Mouse (Mus musculus) adrenal gland, postnatal 4 days (tissue): ENCODE data around the gene Asic1. TPM values are rescaled to one million over a fixed set of nuclear protein-coding genes. Genes with fewer than 3 reads are reported as not detected.

Source experiments
- DNase-seq, 2 experiments: peaks; one replicate each; pipeline ENCODE4 v3.0.0; 2021 to 2022; ENCODE audit warnings: low spot score in 2 of 2, mixed read lengths in 2 of 2
- long read RNA-seq, 2 experiments: library from polyadenylated mRNA; stranded (forward); transcript quantifications; one replicate each; pipeline ENCODE4 v2.0.0; 2021
- total RNA-seq, 2 experiments: library from RNA; stranded (reverse); gene quantifications; 2 replicates each; pipeline ENCODE4 v1.2.3; 2021

The Asic1 gene
- 1 to 10 TPM; 1.4 to 1.5 TPM for total RNA-seq
- long read RNA-seq, experiment 1 = 0 reads
- long read RNA-seq, experiment 2, full-length matches to known transcripts = 1 of 2 reads
- long read RNA-seq, experiment 2, partial matches to known transcripts = 0 of 2 reads
- long read RNA-seq, experiment 2, other reads (novel, unspliced or antisense) = 1 of 2 reads

GRCm38 (mm10) chr15:99670154-99670821 is at the start of gene Asic1:
TSS of gene Asic1 (plus strand) at chr15:99670368.
- peak; percentile 35 to 43 for DNase-seq

DNA sequence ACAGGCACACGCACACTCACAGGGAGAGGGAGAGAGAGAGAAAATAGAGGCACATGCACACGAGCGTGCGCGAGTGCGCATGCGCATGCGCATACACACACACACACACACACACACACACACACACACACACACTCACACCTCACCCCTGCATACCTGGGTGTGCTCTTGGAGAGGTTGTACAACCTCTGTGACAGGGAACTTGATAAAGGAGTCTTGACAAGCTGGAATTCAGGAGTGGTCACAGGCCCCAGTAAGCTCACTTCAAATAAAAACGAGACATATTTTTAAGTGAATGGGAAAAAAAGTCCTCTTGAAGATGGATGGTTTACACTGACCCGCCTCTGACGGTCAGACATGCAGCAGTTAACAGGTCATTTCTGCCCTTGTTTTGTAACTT is 48.1 kb upstream of the Asic1 start:
- DNase-seq = no peak

DNA sequence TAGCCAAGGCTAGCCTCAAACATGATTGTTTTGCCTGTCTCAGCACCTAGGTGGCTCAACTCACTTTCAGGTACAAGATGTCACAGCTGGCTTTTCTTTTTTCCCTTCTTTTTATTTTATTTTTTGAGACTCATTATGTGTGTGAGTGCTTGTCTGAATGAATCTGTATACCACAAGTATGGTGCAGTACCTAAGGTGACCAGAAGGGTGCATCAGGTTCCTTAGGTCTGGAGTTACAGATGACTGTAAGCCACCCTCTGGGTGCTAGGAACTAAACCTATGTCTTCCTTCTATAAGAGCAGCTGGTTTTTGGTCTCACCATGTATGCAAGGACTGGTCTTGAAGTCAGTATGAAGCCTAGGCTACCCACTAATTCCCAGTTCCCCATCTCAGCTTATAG is 38.5 kb upstream of the Asic1 start:
- no peak for DNase-seq

- DNase-seq = no peak
Measured at GRCm38 (mm10) chr15:99634702-99635101, 35.5 kb upstream of the Asic1 start.

DNA sequence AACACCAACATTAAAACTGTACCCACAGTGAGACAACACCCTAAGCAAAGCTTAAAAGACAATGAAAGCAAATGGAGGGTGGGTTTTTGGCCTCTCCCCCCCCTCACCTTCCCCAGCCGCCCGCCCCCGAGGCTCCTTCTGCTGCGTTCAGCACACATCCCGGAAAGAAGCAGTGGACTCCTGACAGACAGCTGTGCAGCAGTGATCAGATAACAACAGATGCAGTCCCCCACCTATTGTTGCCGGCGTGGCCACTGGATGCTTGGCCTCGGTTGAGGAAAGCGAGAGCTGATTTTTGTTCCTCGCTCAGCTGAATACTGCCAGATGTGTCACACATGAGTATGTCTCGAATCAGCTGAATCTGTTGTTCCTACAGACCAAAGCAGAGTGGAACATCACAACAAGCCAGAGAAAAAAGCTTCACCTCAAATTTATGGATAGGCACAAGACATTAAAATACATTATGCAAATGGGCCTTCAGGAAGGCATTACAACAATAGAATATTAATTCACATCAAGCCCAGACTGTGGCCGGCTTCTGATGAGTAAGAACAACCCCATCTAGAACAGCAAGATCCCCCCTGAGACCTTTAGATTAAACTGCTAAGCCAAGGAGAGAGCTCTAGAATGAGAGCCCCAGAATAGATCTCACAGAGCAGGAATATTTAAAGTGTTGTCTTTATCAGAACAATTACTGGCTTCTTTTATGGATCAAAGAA is 32.6 kb upstream of the Asic1 start:
- no peak for DNase-seq

GRCm38 (mm10) chr15:99638124-99638485 is 32.1 kb upstream of the Asic1 start:
- no peak for DNase-seq

DNA sequence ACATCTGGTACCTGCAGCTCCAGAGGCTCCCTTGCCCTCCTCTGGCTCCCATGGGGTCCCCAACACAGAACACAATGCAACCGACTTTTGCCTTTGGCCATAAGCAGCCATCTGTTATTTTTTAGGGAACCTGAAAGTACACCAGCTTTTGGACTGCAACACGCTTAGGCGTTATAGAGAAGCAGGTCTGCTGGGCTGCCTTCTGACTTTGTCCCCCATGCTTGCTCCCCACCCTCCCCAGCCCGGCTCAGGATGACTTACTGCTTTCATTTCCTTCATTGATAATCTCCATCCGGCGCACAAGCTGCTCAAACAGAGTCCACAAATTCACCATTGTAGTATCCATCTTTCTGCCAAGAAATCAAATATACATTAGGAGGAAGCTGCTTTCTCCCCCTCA is 27.5 kb upstream of the Asic1 start:
- no peak for DNase-seq

DNA sequence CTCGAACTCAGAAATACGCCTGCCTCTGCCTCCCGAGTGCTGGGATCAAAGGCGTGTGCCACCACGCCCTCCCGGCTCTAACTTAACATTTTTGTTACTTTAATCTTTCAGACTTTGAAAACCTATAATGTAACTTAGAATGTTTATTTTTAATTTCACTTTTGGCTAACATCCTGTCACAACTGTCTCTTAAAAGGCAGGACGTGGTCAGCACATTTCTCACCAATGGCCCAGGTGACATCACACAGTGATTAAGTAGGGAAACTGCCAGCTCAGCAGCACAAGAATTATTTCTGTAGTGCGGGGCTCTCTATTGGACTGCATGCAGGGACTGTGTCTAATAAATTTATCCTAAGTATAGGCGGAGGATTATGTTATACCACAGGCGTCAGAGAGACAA is 26.3 kb upstream of the Asic1 start:
- no peak for DNase-seq

DNA sequence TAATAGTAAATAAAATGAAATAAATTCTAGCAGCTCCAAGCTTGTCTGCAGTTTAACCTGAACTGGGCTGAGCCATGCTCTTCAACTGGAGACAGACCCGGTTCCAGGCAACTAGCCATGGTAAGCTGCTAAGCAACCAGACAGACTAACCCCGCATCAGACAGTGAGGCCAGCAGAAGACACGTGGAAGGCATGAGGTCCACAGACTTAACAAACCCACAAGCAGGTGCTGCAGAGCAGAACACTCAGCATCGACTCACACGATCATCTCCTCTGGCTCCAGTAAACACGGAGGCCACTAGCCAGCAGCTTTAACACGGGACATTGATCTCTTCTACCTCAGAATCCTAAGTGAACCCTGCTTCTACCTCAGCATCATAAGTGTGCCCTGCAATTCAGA is 25.4 kb upstream of the Asic1 start:
- no peak for DNase-seq

DNA sequence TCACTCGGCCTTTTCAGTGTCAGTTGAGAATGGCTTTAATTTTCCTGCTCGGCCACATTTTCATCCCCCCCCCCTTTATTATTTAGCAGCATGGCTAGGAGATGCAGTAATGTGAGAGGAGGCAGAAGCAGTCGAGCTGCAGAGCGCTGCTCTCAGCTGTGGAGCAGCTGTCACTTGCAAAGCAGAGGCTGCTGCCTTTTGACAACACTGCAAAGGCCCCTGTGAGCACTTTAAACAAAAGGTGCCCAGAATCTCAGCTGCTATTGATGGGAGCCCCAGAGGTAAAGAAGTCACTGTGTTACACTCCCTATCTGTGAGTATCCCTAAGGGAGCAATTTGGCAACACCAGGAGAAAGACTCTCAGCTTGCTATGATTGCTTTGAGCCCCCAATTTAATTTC is 21.8 kb upstream of the Asic1 start:
- DNase-seq = no peak

GRCm38 (mm10) chr15:99649067-99649761 is 21.0 kb upstream of the Asic1 start:
- DNase-seq = no peak

DNA sequence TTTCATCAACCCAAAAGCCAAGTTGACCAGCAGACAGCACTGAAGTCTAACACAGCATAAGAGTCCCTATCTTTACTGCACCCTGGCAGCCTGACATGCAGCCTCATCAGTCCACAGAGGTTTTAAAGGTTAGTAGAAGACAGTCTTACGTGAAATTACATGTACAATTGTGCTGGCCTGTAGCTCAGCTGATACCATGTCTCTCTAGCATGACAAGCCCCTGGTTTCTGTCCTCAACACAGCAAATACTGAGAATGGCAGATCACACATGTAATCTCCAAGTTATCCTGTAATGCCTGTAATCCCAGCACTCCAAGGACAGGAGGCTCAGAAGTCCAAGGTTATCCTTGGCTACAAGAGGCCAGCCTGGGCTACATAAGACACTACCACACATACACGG is 19.9 kb upstream of the Asic1 start:
- no peak for DNase-seq

DNA sequence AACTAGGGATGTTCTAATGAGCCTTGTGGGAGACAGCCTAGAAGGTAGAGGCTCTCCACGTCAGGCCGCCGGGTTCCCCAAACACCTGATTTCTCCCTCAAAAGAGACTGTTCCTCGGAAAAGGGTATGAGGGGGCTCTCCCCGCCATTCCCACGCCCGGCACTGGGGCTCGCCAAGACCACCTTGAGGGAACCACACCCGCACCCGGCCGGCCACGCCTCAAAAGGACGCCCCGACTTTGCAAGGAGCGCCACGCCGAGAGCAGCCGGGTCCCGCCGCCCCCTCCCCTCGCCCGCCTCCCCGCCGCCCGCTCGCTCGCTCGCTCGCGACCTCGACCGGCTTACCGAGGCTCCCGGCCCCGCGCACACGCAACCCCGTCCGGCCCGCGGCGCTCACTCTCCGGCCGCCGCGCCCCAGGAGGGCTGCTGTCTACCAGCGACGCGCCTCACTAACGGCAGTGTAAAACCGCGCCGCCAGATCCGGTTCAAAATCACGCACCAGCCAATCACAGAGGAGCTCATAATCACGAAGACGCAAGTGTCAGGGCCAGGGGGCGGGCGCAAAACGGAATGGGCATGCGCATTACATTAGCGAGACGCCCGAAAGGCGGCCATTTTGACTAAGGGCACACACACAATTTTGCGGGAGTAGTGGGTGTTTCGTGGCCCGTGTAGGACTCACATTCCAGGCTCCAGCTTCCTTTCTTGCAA is 18.9 kb upstream of the Asic1 start, which contains the start of gene Racgap1:
Racgap1 (minus strand) TSS at position 494 of the 710 bp plus-strand sequence.
- DNase-seq = peak; percentile 90 to 92

DNA sequence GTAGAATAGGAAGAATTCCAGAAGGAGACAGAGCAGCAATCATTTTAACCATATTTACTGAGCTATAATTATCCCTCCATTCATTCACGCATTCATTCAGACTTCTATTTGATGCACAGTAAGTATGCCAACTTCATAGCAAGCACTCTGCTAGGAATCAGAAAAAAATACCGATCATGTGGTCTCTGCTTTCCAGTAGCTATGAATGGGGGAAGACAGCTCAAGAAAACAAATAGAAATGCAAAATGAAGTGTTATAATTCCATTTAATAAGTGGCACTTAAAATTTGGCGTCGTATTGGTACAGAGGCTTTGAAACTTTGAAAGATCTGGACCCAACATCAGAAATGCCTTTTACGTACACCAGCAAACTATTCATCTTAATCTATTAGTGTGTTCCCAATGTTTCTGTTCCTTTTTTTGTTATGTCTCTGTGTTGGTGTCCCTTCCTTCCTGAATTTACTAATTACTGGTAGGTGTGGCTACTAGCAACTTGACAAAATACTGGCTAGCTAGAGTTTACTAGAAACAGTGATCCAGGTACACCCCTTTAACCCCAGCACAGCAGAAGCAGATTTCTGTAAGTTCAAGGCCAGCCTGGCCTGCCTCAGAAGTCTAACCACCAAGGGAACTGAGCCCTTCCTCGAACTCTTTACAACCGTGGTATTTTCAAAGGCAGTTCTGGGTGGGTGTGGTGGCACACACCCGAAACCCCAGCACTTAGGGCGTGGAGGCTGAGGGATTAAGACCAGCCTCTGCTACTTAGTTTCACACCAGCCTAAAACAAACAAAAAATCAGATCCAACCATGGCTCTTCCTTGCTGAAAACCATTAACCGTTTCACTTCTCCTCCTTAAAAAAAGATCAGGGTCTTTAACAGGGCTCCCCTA is 17.9 kb upstream of the Asic1 start:
- DNase-seq = no peak

GRCm38 (mm10) chr15:99653291-99653690 is 16.9 kb upstream of the Asic1 start:
- DNase-seq = no peak

GRCm38 (mm10) chr15:99653876-99654275 is 16.3 kb upstream of the Asic1 start:
- DNase-seq = no peak

- DNase-seq = no peak
Measured at GRCm38 (mm10) chr15:99655956-99656355, 14.2 kb upstream of the Asic1 start.

DNA sequence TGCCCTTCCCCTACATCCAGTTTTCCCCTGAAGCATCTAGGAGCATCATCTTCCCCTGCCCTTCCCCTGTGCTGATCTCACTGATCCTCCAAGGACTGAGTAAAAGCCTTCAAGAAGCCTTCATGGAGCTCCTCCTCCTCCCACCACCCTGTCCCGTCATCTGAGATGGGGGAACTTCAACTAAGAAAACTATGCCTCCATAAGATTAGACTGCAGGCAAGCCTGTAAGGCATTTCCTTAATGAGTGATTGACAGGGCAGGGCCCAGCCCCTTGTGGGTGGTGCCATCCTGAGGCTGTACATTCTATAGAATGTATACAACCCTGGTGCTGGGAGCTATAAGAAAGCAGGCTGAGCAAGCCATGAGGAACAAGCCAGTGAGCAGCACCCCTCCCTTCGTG is 11.7 kb upstream of the Asic1 start:
- DNase-seq = no peak

DNA sequence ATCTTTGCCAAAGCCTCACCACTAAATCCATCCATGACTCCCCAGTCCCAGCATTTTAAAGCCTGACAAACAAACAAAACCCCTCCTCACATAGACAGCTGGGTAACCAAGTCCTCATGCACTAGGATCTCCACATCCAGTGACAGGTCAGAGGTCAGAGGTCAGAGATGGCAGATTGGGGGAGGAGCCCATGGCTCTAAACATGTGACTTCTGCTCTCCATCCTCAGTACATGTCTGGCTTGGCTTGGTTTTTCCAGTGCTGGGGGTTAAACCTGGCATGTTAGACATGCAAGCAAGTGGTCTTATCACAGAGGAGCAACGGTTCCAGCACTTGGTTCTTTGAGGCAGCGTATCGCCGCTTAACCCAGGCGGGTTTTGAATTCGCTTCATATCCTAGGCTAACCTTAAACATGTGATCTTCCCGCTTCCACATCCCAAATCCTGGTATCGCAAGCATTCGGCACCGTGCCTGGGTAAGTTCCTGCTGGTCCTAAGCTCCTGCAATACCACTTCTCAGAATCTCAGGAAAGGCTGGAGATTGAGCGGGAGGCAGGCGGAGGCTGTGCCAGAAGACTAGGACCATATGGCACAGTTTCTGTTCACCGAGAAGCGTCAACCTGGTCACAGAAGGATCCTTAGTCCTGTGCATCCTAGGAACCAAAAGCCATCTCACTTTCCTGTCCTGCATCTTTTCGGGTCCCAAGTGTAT is 8.9 kb upstream of the Asic1 start:
- no peak for DNase-seq

DNA sequence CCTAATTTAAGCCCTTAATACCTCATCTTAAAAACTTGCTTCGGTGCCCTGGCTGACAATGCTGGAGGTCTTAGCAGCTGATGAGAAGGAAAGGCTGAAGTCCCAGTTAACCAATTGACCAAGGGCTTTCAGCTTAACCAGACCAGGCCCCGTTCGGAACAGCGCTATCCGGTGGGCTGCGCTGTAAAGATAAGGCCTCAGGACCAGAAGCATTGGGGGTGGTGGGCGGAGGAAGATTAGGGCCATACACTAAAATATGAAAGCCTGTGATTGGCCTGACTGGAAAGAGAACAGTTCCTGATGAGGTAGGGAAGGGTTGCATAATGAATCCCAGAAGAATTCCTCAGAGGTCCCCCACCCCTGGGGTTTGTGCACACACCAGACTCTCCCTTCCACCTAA is 7.8 kb upstream of the Asic1 start:
- DNase-seq = no peak
